Mouse (Mus musculus) heart, postnatal 0 days (tissue): ENCODE results near the gene E2f4.

Experiments used
- CTCF ChIP-seq: IDR thresholded peaks from 2 replicates; pipeline ENCODE4 v1.5.1; 2016; ENCODE audit warnings: antibody characterized with exemption, control low read depth, low read depth
- EP300 ChIP-seq: IDR thresholded peaks from 2 replicates; pipeline ENCODE4 v1.6.1; 2016; ENCODE audit warnings: antibody characterized with exemption, low read depth

GRCm38 (mm10) chr8:105292471-105292870, 5.0 kb upstream of the E2f4 start:
- TF ChIP-seq CTCF = no peak
- TF ChIP-seq EP300 = no peak
